Mouse (Mus musculus) inflammation-experienced regulatory T-cells, adult 16 weeks (primary cell): ENCODE results near the gene Rps25. TPM values are rescaled to one million over a fixed set of nuclear protein-coding genes. Genes with fewer than 3 reads are reported as not detected.

Source experiments
- polyA plus RNA-seq: library from polyadenylated mRNA; unstranded; fragments of 100-300 nt; shearing (Covaris generic); gene quantifications from one replicate; pipeline ENCODE4 v1.2.1, GENCODE M21; 2017

The Rps25 gene
- polyA plus RNA-seq = 1,500 TPM

GRCm38 (mm10) chr9:44406906-44407751 lies at the start of gene Rps25, which contains the start of gene Trappc4:
TSS of gene Rps25 (plus strand) at chr9:44407139.
TSS of gene Trappc4 (minus strand) at chr9:44407600.

GRCm38 (mm10) chr9:44361190-44361917 lies 45.6 kb upstream of the Rps25 start, which contains the start of gene Vps11:
TSS of gene Vps11 (minus strand) at chr9:44361670.

GRCm38 (mm10) chr9:44379054-44379834 lies 27.7 kb upstream of the Rps25 start, which contains the start of gene Hyou1:
TSS of gene Hyou1 (plus strand) at chr9:44379490.

GRCm38 (mm10) chr9:44396684-44397411 lies 10.1 kb upstream of the Rps25 start, which contains the start of gene Slc37a4:
TSS of gene Slc37a4 (plus strand) at chr9:44396852.

GRCm38 (mm10) chr9:44418519-44419385 lies 11.8 kb downstream of the Rps25 start, which contains the start of gene Ccdc84:
TSS of gene Ccdc84 (minus strand) at chr9:44418569.

GRCm38 (mm10) chr9:44440961-44441360 lies 34.0 kb downstream of the Rps25 start, which contains the start of gene Foxr1:
TSS of gene Foxr1 (minus strand) at chr9:44441136.

DNA sequence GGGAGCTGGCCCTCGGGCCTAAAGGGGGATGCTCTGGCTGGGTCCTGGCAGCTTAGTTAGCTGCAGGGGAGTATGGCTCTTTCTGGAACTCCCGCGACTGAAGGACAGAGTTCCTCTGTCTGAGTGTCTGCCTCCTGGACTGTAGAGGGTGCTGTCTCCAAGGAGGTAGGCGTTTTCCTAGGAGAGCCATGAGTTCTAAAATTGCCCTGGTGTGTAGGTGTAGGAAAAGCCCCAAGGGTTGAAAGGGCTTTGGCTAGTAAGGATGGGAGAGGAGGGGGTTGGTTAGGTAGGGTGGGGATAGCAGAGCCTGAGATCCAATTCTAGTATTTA lies 47.9 kb downstream of the Rps25 start, which contains the start of gene Upk2:
Upk2 (minus strand) TSS at position 86 of the 330 bp plus-strand sequence.

Other genes with a start within 250 kb of the Rps25 start
- 37.6 TPM for gene Cbl, start 173.1 kb upstream of the Rps25 start, polyA plus RNA-seq
- gene Ccdc153, start 166.5 kb upstream of the Rps25 start, polyA plus RNA-seq = not detected
- gene Pdzd3, start 155.7 kb upstream of the Rps25 start, polyA plus RNA-seq = 0.22 TPM
- gene Nlrx1, start 138.5 kb upstream of the Rps25 start, polyA plus RNA-seq = 12.4 TPM
- gene Abcg4, start 118.5 kb upstream of the Rps25 start, polyA plus RNA-seq = 0.26 TPM
- gene Hinfp, start 101.5 kb upstream of the Rps25 start, polyA plus RNA-seq = 34.6 TPM
- 10.5 TPM for gene C2cd2l, start 86.9 kb upstream of the Rps25 start, polyA plus RNA-seq
- gene Dpagt1, start 81.1 kb upstream of the Rps25 start, polyA plus RNA-seq = 26.9 TPM
- 32.6 TPM for gene H2afx, start 72.4 kb upstream of the Rps25 start, polyA plus RNA-seq
- gene Hmbs, start 62.9 kb upstream of the Rps25 start, polyA plus RNA-seq = 31.2 TPM
- 88.4 TPM for gene Vps11, start 45.5 kb upstream of the Rps25 start, polyA plus RNA-seq
- 27.5 TPM for gene Hyou1, start 27.6 kb upstream of the Rps25 start, polyA plus RNA-seq
- gene Slc37a4, start 10.3 kb upstream of the Rps25 start, polyA plus RNA-seq = 36.2 TPM
- gene Trappc4, start 461 bp downstream of the Rps25 start, polyA plus RNA-seq = 141 TPM
- gene Ccdc84, start 11.4 kb downstream of the Rps25 start, polyA plus RNA-seq = 67.9 TPM
- gene Foxr1, start 34.0 kb downstream of the Rps25 start, polyA plus RNA-seq = 0.20 TPM
- not detected for gene Upk2, start 47.8 kb downstream of the Rps25 start, polyA plus RNA-seq
- 7.2 TPM for gene Bcl9l, start 75.7 kb downstream of the Rps25 start, polyA plus RNA-seq
- 152 TPM for gene Cxcr5, start 154.7 kb downstream of the Rps25 start, polyA plus RNA-seq
- 49.9 TPM for gene Ddx6, start 197.8 kb downstream of the Rps25 start, polyA plus RNA-seq